Mouse (Mus musculus) CH12F3 (cell line): ENCODE measurements around the gene H2-Ab1.

ENCODE experiments used
- in situ Hi-C: fragments of 300-500 bp; cut with MboI; formaldehyde crosslinking; loops from 2 replicates; pipeline ENCODE4 v1.14.3; 2020; ENCODE audit warnings: low sequenced_read_pairs

The H2-Ab1 gene

GRCm38 (mm10) chr17:34238706-34239105 lies 18.8 kb upstream of the H2-Ab1 start, which contains the start of gene H2-Ob:
TSS of gene H2-Ob (plus strand) at chr17:34238903.
- in situ Hi-C loops: no loop called here

- in situ Hi-C loops: no loop called here
Observed at GRCm38 (mm10) chr17:34239601-34240041, 17.9 kb upstream of the H2-Ab1 start.

DNA sequence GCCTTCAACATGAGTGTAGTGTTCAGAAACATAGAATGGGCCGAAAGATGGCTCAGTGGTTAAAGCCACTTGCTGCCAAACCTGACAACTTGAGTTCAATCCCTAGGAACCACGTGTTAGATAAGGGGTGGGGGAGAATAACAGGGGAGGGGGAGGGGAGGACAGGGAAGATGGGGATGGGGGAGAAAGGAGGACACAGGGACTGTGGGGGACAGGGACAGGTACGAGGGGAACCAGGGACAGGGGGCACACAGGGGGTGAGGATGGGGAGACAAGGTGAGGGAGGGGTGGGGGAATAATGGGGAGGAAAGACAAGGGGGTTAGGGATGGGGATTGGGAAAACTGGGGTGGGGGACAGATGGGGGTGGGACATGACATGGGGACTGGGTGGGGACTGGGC lies 17.1 kb upstream of the H2-Ab1 start:
- in situ Hi-C loops: no loop called here

DNA sequence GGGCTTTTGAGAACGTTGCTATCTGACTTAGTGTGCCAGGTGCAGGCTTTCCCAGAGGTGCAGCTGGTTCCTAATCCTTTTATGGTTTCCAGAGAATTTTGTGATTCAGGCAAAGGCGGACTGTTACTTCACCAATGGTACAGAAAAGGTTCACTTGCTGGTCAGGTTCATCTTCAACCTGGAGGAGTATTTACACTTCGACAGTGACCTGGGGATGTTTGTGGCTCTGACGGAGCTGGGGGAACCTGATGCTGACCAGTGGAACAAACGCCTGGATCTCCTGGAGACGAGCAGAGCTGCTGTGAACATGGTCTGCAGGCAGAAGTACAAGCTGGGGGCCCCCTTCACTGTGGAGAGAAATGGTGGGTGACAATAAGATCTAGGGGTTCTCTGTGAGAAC lies 16.6 kb upstream of the H2-Ab1 start:
- in situ Hi-C loops: no loop called here

DNA sequence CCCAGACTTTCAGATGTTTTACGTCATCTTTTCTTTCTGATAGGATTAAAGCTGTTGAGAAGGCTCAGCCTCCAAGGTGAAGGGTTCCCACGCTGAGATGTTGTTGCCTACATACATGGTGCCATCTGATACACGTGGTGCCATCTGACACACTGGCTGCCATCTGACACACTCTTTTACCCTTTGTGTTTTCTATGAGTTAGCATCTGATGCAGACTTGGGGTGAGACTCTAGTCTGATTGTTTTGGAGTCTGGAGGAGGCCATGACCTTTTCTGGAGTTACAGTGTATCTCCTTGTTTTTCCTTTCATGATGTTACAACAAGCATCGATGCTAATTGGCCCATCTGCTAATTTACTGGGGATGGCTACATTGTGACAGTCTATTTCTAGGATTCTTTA lies 12.8 kb upstream of the H2-Ab1 start:
- in situ Hi-C loops: no loop called here

- in situ Hi-C loops: no loop called here
Observed at GRCm38 (mm10) chr17:34247047-34247446, 10.4 kb upstream of the H2-Ab1 start.

DNA sequence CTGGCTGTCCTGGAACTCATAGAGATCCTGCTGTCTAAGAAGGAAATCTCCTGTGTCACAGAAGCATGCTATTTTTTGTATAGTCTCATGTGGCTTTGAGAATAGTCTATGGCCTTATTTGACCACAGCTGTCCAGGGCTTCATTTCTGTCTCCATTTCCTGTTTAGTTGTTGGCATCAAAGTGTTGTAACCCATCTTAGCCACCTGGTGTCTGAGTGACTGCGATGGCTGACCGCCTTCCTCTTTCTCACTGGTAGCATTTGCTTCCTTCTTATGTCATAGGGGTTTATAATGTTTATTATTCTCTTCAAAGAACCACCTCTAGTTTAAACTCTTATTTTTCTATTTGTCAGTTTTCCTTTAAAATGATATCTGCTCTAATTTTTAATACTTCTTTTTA lies 8.7 kb upstream of the H2-Ab1 start:
- in situ Hi-C loops: no loop called here

GRCm38 (mm10) chr17:34249361-34249760 lies 8.1 kb upstream of the H2-Ab1 start:
- in situ Hi-C loops: no loop called here

- in situ Hi-C loops: no loop called here
Observed at GRCm38 (mm10) chr17:34249878-34250277, 7.6 kb upstream of the H2-Ab1 start.

DNA sequence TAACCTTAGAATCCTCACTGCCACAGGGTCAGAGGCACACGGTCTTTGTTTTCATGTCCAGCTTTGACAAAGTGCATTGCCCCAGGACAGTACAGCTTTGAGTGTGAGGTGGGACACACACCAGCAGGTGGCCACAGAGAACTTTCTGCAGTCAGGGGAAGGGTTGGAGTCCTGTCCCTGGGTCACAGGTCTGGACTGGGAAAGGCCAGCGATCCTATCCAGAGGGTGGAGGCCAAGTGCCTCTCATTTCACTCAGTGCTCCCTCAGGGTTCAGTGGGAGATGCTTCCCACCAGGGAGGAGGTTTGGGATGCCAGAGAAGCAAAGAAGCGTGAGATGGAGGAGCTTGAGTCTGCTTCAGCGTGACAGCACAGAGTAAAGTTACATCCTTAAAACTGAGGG lies 5.8 kb upstream of the H2-Ab1 start:
- in situ Hi-C loops: no loop called here

- in situ Hi-C loops: no loop called here
Observed at GRCm38 (mm10) chr17:34256501-34256900, 988 bp upstream of the H2-Ab1 start.

DNA sequence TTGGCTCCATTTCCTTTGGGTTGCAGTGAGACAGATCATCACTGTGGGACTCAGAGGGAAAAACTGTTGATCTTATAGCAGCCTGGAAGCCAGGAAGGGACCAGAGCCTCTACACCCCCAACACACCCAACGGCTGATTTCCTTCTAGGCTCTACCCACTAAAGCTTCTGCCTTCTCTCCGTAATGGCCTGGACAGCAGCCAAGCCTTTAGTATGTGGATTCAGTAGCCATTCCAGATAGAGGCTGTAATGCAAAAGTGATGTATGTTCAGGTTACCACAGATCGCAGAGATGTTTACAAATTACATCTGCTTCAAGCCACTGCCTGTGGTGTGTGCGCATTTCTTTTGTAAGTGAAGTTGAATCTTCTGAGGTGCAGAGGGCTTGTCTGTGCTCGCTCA lies 3.1 kb downstream of the H2-Ab1 start:
- in situ Hi-C loops: no loop called here

DNA sequence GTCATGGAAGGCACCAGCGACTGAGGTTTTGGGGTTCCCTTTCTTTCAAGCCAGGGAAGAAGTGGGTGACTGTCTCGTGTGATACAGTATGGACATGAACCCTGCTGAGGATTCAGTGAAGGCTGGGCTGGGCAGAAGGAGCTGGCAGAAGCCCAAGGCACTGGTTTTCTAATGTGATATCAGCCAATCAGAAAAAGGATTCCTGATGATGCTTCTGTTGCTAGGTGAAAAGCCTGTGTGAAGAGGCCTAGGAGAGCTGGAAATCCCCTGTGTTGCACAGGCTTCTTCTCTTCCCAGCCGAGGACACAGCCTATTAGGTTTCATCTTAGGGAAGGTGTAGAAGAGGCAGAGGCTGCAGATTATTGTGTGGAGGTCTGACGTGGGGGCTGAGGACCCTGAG lies 4.0 kb downstream of the H2-Ab1 start:
- in situ Hi-C loops: no loop called here

DNA sequence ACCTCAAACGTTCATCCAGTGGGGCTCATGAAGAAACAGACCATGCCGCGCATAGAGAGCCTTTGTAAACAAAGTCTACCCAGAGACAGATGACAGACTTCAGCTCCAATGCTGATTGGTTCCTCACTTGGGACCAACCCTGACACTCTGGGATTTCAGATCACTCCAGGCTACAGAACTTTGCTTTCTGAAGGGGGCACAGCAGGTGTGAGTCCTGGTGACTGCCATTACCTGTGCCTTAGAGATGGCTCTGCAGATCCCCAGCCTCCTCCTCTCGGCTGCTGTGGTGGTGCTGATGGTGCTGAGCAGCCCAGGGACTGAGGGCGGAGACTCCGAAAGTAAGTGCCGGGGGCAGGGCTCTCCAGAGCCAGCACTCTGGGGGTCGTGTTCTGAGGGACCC lies 5.6 kb downstream of the H2-Ab1 start:
- in situ Hi-C loops: no loop called here

DNA sequence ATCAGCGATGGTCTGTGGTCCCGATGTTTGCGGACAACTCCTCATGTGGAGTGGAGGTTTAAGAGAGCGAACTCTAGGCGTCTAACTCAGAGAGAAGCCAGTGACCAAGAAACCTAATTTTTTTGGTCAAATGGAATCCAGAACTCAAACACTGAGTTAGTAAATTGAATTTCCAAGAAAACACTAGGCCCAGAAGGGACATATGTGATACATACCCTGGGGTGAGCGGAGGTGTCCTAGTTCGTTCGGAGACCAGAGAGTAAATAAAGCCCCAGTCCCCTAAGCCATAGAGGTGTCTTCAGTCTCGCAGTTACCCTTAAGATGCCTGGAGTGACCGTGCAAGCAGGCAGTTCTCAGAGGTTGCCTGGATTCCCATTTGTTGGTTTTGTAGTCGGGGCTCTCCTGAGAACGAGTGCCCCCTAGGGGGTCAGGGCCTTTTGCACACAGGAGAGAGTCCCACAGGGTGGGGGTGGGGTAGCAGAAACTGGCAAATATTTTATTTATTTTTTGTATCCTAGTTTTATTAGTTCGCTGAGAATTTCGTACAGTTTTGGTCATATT lies 6.4 kb downstream of the H2-Ab1 start:
- in situ Hi-C loops: no loop called here

GRCm38 (mm10) chr17:34264452-34265351 lies 7.2 kb downstream of the H2-Ab1 start:
- in situ Hi-C loops: no loop called here

DNA sequence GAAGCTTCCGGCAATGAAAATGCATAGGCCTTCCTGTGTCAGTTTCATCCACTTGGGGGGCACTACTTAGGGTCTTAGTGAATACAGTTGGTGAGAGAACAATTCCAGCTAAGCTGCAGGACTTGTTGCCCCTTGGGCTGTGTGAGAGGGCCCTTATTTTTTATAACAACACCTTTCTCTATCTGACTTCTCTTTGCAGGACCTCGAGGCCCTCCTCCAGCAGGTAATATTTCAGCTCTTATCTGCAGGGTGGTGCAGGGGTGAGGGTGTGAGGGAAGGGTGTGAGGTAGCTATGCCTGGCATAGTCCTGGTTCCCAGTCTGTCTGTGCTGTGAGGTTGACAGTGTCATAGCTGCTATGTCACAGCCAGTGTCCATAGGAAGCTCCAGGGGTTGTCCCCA lies 10.8 kb downstream of the H2-Ab1 start:
- in situ Hi-C loops: no loop called here

DNA sequence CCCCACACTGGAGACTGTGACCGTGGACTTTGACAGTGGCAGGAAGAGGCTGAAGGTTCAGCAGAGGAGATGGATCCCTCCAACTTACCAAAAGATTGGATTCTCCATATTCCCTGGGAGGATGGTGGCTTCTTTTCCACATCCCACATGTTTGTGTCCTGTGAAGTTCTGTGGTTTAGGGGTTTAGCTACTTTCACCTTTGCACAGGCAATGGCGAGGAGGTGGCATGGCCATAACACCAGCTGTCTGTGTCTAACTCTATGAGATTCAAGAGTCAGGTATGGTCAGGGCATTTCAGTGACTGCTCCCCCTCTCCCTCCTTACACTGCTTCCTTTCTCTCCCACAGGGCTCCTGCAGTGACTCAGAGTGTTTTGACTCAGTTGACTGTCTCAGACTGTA lies 11.3 kb downstream of the H2-Ab1 start:
- in situ Hi-C loops: no loop called here

DNA sequence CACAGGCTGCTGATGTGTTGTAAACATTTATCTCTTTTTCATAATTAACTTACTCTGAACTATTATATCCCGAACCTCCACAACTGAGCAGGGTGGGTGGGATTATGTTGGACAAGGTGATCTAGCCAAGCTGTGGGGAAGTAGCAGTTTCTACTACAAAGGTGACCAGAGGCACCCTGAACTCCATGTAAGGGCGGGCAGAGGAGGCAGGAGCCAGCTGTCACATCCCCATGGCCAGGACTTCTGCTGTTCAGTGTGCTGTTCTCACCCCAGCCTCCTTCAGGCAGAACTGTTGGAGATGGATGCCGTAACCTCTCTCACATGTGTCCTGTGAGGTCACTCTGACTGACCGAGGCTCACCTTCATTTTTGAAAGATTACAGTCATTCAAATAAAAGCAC lies 12.3 kb downstream of the H2-Ab1 start:
- in situ Hi-C loops: no loop called here

- in situ Hi-C loops: no loop called here
Observed at GRCm38 (mm10) chr17:34270230-34270629, 12.7 kb downstream of the H2-Ab1 start.

- in situ Hi-C loops: no loop called here
Observed at GRCm38 (mm10) chr17:34270940-34271339, 13.5 kb downstream of the H2-Ab1 start.

- in situ Hi-C loops: no loop called here
Observed at GRCm38 (mm10) chr17:34272102-34272501, 14.6 kb downstream of the H2-Ab1 start.
